Mouse (Mus musculus) MEL (cell line): ENCODE results near the gene Zbp1.

Experiments used
- CTCF ChIP-seq, 3 experiments: IDR thresholded peaks in 2 of 3; conservative IDR thresholded peaks in 1 of 3; 2 replicates each; pipeline ENCODE4 v1.5.1; 2011 to 2012; ENCODE audit warnings: low read length in 3 of 3, low read depth in 2 of 3, mild to moderate bottlenecking in 2 of 3, improper control_type of control experiment in 1 of 3, inconsistent platforms in 1 of 3, mixed read lengths in 1 of 3, moderate library complexity in 1 of 3; ENCODE audit not compliant: control insufficient read depth in 1 of 3, insufficient read depth in 1 of 3, poor library complexity in 1 of 3, severe bottlenecking in 1 of 3
- GABPA ChIP-seq: IDR thresholded peaks from 2 replicates; pipeline ENCODE4 v1.6.1; 2012; ENCODE audit warnings: low read depth, mild to moderate bottlenecking, inconsistent platforms, low read length, improper control_type of control experiment, moderate library complexity
- GATA1 ChIP-seq: IDR thresholded peaks from 2 replicates; pipeline ENCODE4 v1.6.1; 2011; ENCODE audit warnings: low read depth, low read length, improper control_type of control experiment
- MAZ ChIP-seq: IDR thresholded peaks from 2 replicates; pipeline ENCODE4 v1.6.1; 2012; ENCODE audit warnings: low read depth, mild to moderate bottlenecking, inconsistent platforms, low read length, improper control_type of control experiment
- MYC ChIP-seq: IDR thresholded peaks from 2 replicates; pipeline ENCODE4 v1.6.1; 2011; ENCODE audit warnings: low read depth, mild to moderate bottlenecking, low read length, improper control_type of control experiment, moderate library complexity
- POLR2A ChIP-seq, 2 experiments: IDR thresholded peaks; 2 replicates each; pipeline ENCODE4 v1.6.1; 2011 to 2012; ENCODE audit warnings: low read length in 2 of 2, mild to moderate bottlenecking in 2 of 2, control low read depth in 1 of 2, improper control_type of control experiment in 1 of 2, low read depth in 1 of 2, moderate library complexity in 1 of 2; ENCODE audit not compliant: control insufficient read depth in 1 of 2, insufficient read depth in 1 of 2, poor library complexity in 1 of 2
- TCF12 ChIP-seq: IDR thresholded peaks from 2 replicates; pipeline ENCODE4 v1.6.1; 2014; ENCODE audit warnings: low read depth, mild to moderate bottlenecking, inconsistent platforms, low read length, improper control_type of control experiment, moderate library complexity
- UBTF ChIP-seq: IDR thresholded peaks from 2 replicates; pipeline ENCODE4 v1.6.1; 2012; ENCODE audit warnings: low read depth, mild to moderate bottlenecking, inconsistent platforms, low read length, improper control_type of control experiment, moderate library complexity, borderline replicate concordance; ENCODE audit not compliant: insufficient read depth
- USF2 ChIP-seq, 2 experiments: IDR thresholded peaks; 2 replicates each; pipeline ENCODE4 v1.6.1; 2011 to 2012; ENCODE audit warnings: improper control_type of control experiment in 2 of 2, low read length in 2 of 2, borderline replicate concordance in 1 of 2, inconsistent platforms in 1 of 2, low read depth in 1 of 2, mild to moderate bottlenecking in 1 of 2; ENCODE audit not compliant: insufficient read depth in 1 of 2
- ZC3H11A ChIP-seq: IDR thresholded peaks from 2 replicates; pipeline ENCODE4 v1.6.1; 2012; ENCODE audit warnings: low read depth, mild to moderate bottlenecking, inconsistent platforms, low read length, improper control_type of control experiment

GRCm38 (mm10) chr2:173183311-173183710 lies 35.4 kb downstream of the Zbp1 start:
- TF ChIP-seq USF2 (IDR thresholded peaks at IDR 0.05; ENCODE audit: borderline replicate concordance in 1 of 2, insufficient read depth in 1 of 2, low read depth in 1 of 2, low read length in 2 of 2) (no peak), ZC3H11A (no peak), GATA1 (no peak), MAZ (no peak), CTCF (IDR thresholded peaks at IDR 0.05 in 2 of 3, conservative IDR thresholded peaks at IDR 0.05 in 1 of 3; ENCODE audit: control insufficient read depth in 1 of 3, insufficient read depth in 1 of 3, low read depth in 2 of 3, low read length in 3 of 3, poor library complexity in 1 of 3, severe bottlenecking in 1 of 3) (no peak), GABPA (no peak), POLR2A (IDR thresholded peaks at IDR 0.05; ENCODE audit: control insufficient read depth in 1 of 2, insufficient read depth in 1 of 2, low read depth in 1 of 2, low read length in 2 of 2, poor library complexity in 1 of 2) (no peak), MYC (no peak), UBTF (no peak), TCF12 (no peak)
